Mouse (Mus musculus): Measurements from ENCODE around the gene Tma7.

The Tma7 gene

DNA sequence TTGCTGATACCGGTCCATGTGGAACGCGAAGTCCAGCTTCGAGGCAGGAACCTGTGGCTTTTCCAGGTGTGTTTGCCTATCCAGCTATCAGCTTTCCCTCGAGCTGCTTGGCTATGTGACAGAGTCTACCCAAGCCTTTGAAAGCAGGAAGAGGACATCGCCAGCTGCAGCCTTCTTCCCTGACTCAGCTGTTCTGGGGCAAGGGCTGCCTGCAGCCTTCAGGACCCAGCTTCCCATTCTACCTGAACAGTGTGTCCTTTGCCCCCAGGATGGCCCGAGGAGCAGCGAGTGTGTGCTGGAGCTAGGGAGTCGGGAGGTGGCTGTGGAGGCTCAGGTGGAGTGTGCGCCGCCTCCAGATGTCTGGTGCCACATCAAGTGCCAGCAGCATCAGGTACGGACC lies 23.3 kb upstream of the Tma7 start:
- in situ Hi-C loops (cut with MboI; ENCODE audit: unreplicated experiment in 2 of 2), result loop anchor here in 1 of 2 experiments (25.0 kb wide), 1 partner anchor 982 kb away; no protein-coding TSS in a partner anchor

DNA sequence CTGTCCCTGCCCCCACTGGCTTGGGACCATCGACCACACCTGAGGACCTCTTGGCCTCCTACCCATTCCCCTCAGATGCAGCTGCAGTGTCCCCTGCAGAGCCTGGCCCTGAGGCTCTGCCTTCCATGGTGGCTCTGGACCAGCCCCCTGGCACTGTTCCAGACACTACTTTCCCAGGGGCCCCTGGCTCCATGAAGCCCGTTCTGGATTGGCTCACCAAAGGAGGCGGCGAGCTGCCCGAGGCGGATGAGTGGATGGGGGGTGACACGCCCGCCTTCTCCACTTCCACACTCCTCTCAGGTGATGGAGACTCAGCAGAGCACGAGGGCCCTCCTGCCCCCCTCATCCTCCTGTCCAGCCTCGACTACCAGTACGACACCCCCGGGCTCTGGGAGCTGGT lies 22.6 kb upstream of the Tma7 start:
- in situ Hi-C loops (cut with MboI; ENCODE audit: unreplicated experiment in 2 of 2), result loop anchor here in 1 of 2 experiments (25.0 kb wide), 1 partner anchor 982 kb away; no protein-coding TSS in a partner anchor

GRCm38 (mm10) chr9:109104083-109104482 lies 21.7 kb upstream of the Tma7 start:
- in situ Hi-C loops (cut with MboI; ENCODE audit: unreplicated experiment in 2 of 2), result loop anchor here in 1 of 2 experiments (25.0 kb wide), 1 partner anchor 983 kb away; no protein-coding TSS in a partner anchor

GRCm38 (mm10) chr9:109103250-109103649 lies 20.9 kb upstream of the Tma7 start:
- in situ Hi-C loops (cut with MboI; ENCODE audit: unreplicated experiment in 2 of 2), result loop anchor here in 1 of 2 experiments (25.0 kb wide), 1 partner anchor 984 kb away; no protein-coding TSS in a partner anchor

DNA sequence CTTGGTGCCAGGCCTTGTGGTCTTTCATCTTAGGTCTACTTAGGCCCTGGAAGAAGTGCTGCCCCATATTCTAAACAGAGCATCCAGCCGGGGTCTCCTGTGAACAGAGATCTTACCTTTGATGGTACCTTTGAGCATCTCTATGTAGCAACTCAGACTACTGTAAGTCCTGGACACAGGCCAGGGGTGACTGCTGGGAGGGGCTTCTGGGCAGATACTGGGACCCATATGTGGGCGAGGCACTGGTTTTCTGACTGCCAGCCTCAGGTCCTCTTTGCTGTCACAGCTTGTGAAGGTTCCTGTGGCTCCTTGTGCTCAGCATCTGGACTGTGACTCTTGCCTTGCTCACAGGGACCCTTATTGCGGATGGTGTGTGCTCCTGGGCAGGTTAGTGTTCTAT lies 20.2 kb upstream of the Tma7 start:
- in situ Hi-C loops (cut with MboI; ENCODE audit: unreplicated experiment in 2 of 2), result loop anchor here in 1 of 2 experiments (25.0 kb wide), 1 partner anchor 985 kb away; no protein-coding TSS in a partner anchor

DNA sequence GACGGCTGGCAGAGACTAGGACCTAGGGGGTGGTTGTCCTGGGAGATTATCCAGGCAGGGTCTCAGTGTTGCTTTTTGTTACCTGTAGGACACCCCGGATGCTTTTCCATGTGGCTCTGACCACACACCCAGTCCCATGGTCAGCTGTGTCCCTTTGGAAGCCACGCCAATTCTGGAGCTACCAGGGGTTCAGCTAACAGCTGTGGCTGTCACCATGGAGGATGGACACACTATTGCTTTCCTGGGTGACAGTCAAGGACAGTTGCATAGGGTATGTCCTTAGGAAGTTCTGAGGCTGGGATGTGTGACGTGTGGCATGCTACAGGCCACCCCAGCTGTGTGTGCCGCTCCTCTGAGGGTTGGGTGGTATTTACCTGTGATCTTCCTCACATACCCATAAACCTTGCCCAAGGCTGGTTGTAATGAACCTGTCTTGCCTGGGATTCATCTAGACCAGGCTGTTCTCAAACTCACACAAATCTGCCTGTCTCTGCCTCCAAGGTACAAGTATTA lies 19.6 kb upstream of the Tma7 start:
- in situ Hi-C loops (cut with MboI; ENCODE audit: unreplicated experiment in 2 of 2), result loop anchor here in 1 of 2 experiments (25.0 kb wide), 1 partner anchor 985 kb away; no protein-coding TSS in a partner anchor

GRCm38 (mm10) chr9:109100307-109100928 lies 18.0 kb upstream of the Tma7 start:
- in situ Hi-C loops (cut with MboI; ENCODE audit: unreplicated experiment in 2 of 2), result loop anchor here in 1 of 2 experiments (25.0 kb wide), 1 partner anchor 987 kb away; no protein-coding TSS in a partner anchor

DNA sequence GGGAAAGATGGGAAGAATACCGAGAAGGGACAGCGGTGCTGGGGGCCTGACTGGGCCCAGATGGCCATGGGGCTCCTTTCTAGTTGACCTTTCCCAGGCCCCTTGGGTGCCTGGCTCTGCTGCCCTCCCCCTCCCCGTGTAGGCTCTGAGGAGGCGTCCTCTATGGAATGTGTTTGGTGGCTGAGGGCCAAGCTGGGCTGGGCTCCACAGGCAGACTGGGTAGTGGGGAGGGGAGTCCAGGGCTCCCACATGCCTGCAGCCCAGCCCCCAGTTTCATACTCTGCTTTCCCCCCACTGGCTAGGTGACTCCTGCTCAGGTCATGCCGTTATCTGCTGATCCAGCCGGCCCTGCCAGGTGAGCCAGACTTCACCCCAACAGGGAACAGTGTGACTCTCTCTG lies 16.6 kb upstream of the Tma7 start:
- in situ Hi-C loops (cut with MboI; ENCODE audit: unreplicated experiment in 2 of 2), result loop anchor here in 1 of 2 experiments (25.0 kb wide), 1 partner anchor 1562 kb away; the partner anchor contains the start of genes Cyb561d2, Nprl2, Tmem115 and Zmynd10

DNA sequence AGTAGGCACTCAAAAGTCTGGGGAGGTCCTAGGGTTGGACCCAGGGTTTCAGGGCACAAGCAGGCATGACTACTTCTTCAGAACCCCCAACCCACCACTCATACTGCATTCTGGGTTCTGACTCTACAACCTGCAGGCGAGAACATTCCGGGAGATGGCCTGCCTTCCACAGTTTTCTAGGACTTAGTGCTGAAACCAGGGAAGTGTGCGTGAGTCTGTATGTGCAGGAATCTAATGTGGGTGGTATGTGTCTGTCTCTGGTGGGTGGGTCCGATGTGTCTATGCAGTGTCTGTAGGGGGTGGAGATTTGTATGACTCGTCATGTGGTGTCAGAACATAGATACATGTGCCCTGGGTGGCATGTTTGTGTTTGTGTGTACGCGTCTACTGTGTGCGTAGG lies 16.0 kb upstream of the Tma7 start:
- in situ Hi-C loops (cut with MboI; ENCODE audit: unreplicated experiment in 2 of 2), result loop anchor here in 1 of 2 experiments (25.0 kb wide), 1 partner anchor 1561 kb away; the partner anchor contains the start of genes Cyb561d2, Nprl2, Tmem115 and Zmynd10

DNA sequence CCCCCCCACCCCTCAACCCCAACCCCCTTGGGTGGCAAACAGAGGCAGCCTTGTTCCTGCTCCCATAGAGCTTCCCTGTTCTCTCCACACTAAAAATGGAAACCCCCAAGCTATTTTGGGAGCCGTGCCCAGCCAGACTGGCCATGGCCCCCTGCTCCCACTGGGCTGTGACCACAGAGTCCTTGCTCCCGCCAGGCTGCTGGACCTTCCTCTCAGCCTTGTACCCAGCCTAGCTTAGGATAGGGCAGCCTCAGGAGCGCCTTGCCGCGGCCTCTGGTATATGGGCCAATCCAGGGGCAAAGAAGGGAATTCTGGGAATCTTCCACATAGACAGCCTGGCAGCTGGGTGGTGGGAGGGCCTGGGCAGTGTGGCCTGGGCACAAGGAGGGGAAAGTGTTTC lies 15.4 kb upstream of the Tma7 start:
- in situ Hi-C loops (cut with MboI; ENCODE audit: unreplicated experiment in 2 of 2), result loop anchor here in 1 of 2 experiments (25.0 kb wide), 1 partner anchor 1561 kb away; the partner anchor contains the start of genes Cyb561d2, Nprl2, Tmem115 and Zmynd10

GRCm38 (mm10) chr9:109097291-109097690 lies 14.9 kb upstream of the Tma7 start:
- in situ Hi-C loops (cut with MboI; ENCODE audit: unreplicated experiment in 2 of 2), result loop anchor here in 1 of 2 experiments (25.0 kb wide), 1 partner anchor 1560 kb away; the partner anchor contains the start of genes Cyb561d2, Nprl2, Tmem115 and Zmynd10

DNA sequence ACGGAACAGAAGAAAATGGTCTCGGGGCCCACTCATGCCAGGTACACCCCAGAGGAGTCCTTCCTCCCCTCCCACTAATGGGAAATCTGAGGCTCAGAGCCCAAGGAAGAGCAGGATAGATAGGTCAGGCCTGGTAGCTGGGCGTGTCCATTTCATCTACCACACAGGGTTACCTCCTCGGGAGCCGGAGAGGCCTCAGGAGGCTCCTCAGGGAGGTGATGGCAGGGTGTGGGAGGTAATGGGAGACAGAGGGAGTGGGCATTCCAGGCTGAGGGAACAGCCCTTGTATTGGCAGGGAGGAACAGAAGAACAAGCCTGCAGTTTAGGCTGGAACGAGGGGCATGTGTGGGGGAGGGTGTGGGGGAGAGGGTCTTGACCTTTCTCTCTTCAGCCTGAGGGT lies 14.5 kb upstream of the Tma7 start:
- in situ Hi-C loops (cut with MboI; ENCODE audit: unreplicated experiment in 2 of 2), result loop anchor here in 1 of 2 experiments (25.0 kb wide), 1 partner anchor 1560 kb away; the partner anchor contains the start of genes Cyb561d2, Nprl2, Tmem115 and Zmynd10

GRCm38 (mm10) chr9:109096251-109096661 lies 13.9 kb upstream of the Tma7 start:
- in situ Hi-C loops (cut with MboI; ENCODE audit: unreplicated experiment in 2 of 2), result loop anchor here in 1 of 2 experiments (25.0 kb wide), 1 partner anchor 1559 kb away; the partner anchor contains the start of genes Cyb561d2, Nprl2, Tmem115 and Zmynd10

DNA sequence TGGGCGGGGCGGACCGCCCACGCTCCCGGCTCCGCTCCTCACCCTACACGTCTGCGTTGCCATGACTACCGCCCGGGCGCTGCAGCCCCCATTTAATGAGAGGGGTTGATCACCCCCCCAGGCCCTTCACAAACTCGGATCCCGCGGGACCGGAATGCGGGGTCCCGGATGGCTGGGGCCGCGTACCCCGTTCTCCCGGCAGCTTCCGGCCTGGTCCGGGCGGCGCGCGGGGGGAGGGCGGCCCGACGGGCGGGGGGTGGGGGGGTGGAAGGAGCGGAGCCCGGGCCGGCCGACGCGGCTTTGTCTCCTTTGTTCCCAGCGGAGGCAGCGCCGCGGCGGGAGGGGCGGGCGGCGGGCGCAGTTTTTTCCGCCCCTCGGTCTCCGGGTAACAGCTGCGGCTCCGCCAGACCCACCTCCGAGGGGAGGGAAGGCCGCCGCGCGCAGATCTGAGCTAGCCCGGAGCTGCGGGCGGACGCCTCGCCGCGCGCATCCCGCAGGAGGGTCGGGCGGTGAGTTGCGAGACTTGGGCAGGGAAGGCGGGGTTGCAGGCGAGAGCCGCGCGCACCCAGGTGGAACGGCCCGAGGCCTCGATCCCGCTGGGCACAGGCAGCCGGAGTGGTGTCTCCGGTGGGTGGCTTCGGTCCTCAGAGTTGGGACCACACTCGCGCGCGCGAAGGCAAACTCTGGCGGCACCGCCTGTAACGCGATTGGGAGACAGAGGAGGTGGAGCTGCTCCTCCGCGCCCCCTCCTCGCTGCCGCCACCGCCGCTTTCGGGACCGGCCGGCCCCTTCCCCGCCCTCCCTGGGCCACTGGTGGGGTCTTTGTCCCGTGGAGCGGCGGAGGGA lies 13.0 kb upstream of the Tma7 start, which contains the start of gene Plxnb1:
TSS of gene Plxnb1 (plus strand) at position 253 of the 846 bp plus-strand sequence.
- in situ Hi-C loops (cut with MboI; ENCODE audit: unreplicated experiment in 2 of 2), result loop anchor here in 1 of 2 experiments (25.0 kb wide), 1 partner anchor 1558 kb away; the partner anchor contains the start of genes Cyb561d2, Nprl2, Tmem115 and Zmynd10

GRCm38 (mm10) chr9:109094553-109095136 lies 12.3 kb upstream of the Tma7 start:
- in situ Hi-C loops (cut with MboI; ENCODE audit: unreplicated experiment in 2 of 2), result loop anchor here in 1 of 2 experiments (25.0 kb wide), 1 partner anchor 1557 kb away; the partner anchor contains the start of genes Cyb561d2, Nprl2, Tmem115 and Zmynd10

- in situ Hi-C loops (cut with MboI; ENCODE audit: unreplicated experiment in 2 of 2), result loop anchor here in 1 of 2 experiments (25.0 kb wide), 1 partner anchor 1557 kb away; the partner anchor contains the start of genes Cyb561d2, Nprl2, Tmem115 and Zmynd10
Observed at GRCm38 (mm10) chr9:109093786-109094552, 11.6 kb upstream of the Tma7 start.

DNA sequence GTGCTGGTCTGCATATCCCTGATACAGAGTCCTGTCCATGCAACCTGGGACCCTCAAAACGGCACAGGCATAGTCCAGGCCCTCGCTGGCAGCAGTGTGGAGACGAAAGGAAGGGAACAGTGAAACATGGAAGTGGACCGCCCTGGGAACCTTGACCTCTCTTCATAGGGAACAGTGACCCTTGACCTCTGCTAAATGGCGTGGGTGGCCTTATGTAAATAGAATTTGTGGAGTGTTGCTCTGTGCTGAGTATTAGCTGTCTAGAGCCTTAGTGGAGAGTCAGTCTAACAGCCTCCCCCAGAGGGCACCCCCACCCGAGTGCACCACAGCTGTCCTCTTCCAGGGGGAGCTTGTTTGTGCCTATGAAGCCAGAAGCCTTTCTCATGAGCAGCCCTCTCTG lies 10.4 kb upstream of the Tma7 start:
- in situ Hi-C loops (cut with MboI; ENCODE audit: unreplicated experiment in 2 of 2), result loop anchor here in 1 of 2 experiments (25.0 kb wide), 1 partner anchor 1555 kb away; the partner anchor contains the start of genes Cyb561d2, Nprl2, Tmem115 and Zmynd10

DNA sequence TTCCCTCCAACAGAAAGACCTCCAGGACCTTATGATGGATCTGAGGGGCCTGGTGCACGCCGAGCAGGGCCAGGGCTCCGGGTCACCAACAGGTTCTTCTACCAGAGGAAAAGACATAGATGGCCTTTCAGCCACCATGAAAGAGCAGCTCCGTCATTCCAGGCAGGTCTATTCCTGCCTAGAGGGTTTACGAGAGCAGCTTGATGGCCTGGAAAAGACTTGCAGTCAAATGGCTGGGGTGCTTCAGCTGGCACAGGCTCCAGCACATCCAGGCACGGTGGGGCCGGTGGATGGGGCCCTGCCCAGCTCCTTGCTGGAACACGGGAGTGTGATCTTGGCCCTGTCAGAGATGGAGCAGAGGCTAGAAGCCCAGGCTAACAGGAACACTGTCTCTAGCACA lies 9.4 kb upstream of the Tma7 start:
- in situ Hi-C loops (cut with MboI; ENCODE audit: unreplicated experiment in 2 of 2), result loop anchor here in 1 of 2 experiments (25.0 kb wide), 1 partner anchor 1555 kb away; the partner anchor contains the start of genes Cyb561d2, Nprl2, Tmem115 and Zmynd10
